In genomic region chr6:113799349-113799748, GRCm38 (mm10) we compare ENCODE assay signal across 13 mouse cellular contexts. TPM values are rescaled to one million over a fixed set of nuclear protein-coding genes. Genes with fewer than 3 reads are reported as not detected.
DNase-seq lines count a peak whose midpoint lies in the region; ATAC-seq and TF ChIP-seq lines count a peak whose summit lies in the region.
"Had no signal": no experiment of that assay in that cellular context is flagged by ENCODE, and none has a peak within 500 bp of the region (broad histone marks: within the 10 kb centered on the region; RNA-seq: fewer than 3 reads in every experiment).

No protein-coding gene starts in this region.

- H3K4me3 ChIP-seq in midbrain, embryonic 15.5 days = no peak overlapping the region
- H3K4me3 ChIP-seq: liver, embryonic 13.5 days; myocyte had no signal

- H3K27ac ChIP-seq in midbrain, embryonic 15.5 days = peak overlapping the region; percentile 14; the same call in 1 of the 2 replicates
- H3K27ac ChIP-seq: liver, embryonic 13.5 days had no signal

- no peak overlapping the region for H3K4me2 ChIP-seq in midbrain, embryonic 15.5 days
- H3K4me2 ChIP-seq: liver, embryonic 13.5 days had no signal

- DNase-seq in embryo, embryonic 10 days (ENCODE audit: low spot score) = peak; percentile 15
- no peak for DNase-seq in embryo, embryonic 9.5 days (ENCODE audit: extremely low spot score)
- peak; percentile 86 for DNase-seq in brain, embryonic 14.5 days (ENCODE audit: low read depth)
- DNase-seq in forelimb bud, embryonic 11.5 days (ENCODE audit: low read depth, low spot score) = peak; percentile 64
- DNase-seq in thymus, postnatal 36 days = no peak
- DNase-seq in cerebellum, adult 11-12 months = no peak
- DNase-seq in frontal cortex, adult 2 months (ENCODE audit: extremely low spot score in 1 of 2, low spot score in 1 of 2) = no peak
- DNase-seq: cerebellum, adult 8-10 months; gastrocnemius, postnatal 14 days; liver, embryonic 13.5 days; thymus, postnatal 25 days had no signal

- TF ChIP-seq POLR2A in brain, embryonic 14.5 days (IDR thresholded peaks at IDR 0.05; ENCODE audit: borderline replicate concordance, extremely low read depth, insufficient read depth, insufficient read length, poor library complexity, severe bottlenecking) = no peak

- TF ChIP-seq CTCF in brain, embryonic 14.5 days (IDR thresholded peaks at IDR 0.05; ENCODE audit: borderline replicate concordance, extremely low read depth, insufficient read depth, insufficient read length) = no peak

- H3K36me3 ChIP-seq in midbrain, embryonic 15.5 days (replicated peaks) = peaks cover 13% of the 10 kb centered on the region
- H3K36me3 ChIP-seq: liver, embryonic 13.5 days had no signal

- H3K9me3 ChIP-seq in midbrain, embryonic 15.5 days = no peaks in the 10 kb centered on the region
- H3K9me3 ChIP-seq: liver, embryonic 13.5 days had no signal

- peaks cover 22% of the 10 kb centered on the region for H3K4me1 ChIP-seq in midbrain, embryonic 15.5 days
- H3K4me1 ChIP-seq: liver, embryonic 13.5 days had no signal

- WGBS in midbrain, embryonic 15.5 days = 43% methylated on average over 9 of the region's 9 CpGs

- no peaks in the 10 kb centered on the region for H3K27me3 ChIP-seq in midbrain, embryonic 15.5 days (replicated peaks)
- H3K27me3 ChIP-seq: liver, embryonic 13.5 days had no signal

- no peak overlapping the region for H3K9ac ChIP-seq in midbrain, embryonic 15.5 days
- H3K9ac ChIP-seq: liver, embryonic 13.5 days had no signal

- no peak for ATAC-seq in midbrain, embryonic 15.5 days (replicated peaks)

RNA-seq across cellular contexts. Expression of gene Sec13, which starts 58.8 kb away (rescaled TPM):
- 183 and 266 TPM in 2 replicates for polyA plus RNA-seq in brain, embryonic 14.5 days (2012; rRNA removed)
- polyA plus RNA-seq in midbrain, embryonic 15.5 days (2015; fragmentation: Nextera tagmentation; extraction: Ambion mirVana) = 192 and 206 TPM in 2 replicates
- polyA plus RNA-seq in frontal cortex, adult 2 months (2012; rRNA removed) = 93.8 and 111 TPM in 2 replicates

Comparison
In these comparisons a context has a peak if more than half of its experiments do, and no peak if none do; other contexts are left out.
1. DNase-seq: peak in embryo, embryonic 10 days (single experiment), brain, embryonic 14.5 days (single experiment) and forelimb bud, embryonic 11.5 days (single experiment); none in embryo, embryonic 9.5 days (single experiment), thymus, postnatal 36 days (0 of 2), cerebellum, adult 11-12 months (single experiment) and frontal cortex, adult 2 months (0 of 2).